Mouse (Mus musculus) hindbrain, embryonic 14.5 days (tissue): ENCODE results near the gene Mus81. TPM values are rescaled to one million over a fixed set of nuclear protein-coding genes. Genes with fewer than 3 reads are reported as not detected.
A peak's percentile ranks its signal among the peaks of the same experiment; 100 is the strongest.
"Not testable (repeated sequence)": the region's sequence is repeated elsewhere in the genome, so short reads cannot be mapped to it uniquely, and the experiment has no call there.

Experiments used
- ATAC-seq: fragments of 200-750 bp; cut with Nextera tagmentation; 2 replicates; pipeline ENCODE4 v1.8.0; 2017; ENCODE audit warnings: moderate number of reproducible peaks, mild to moderate bottlenecking, moderate TSS enrichment, moderate library complexity; ENCODE audit not compliant: low FRiP score
- DNase-seq: peaks from one replicate; pipeline ENCODE4 v3.0.0-alpha.2; 2015; ENCODE audit warnings: low spot score
- H3K27ac ChIP-seq: fragments of 300-500 bp; sonication (generic); 2 replicates; pipeline ENCODE4 v1.5.1; 2014; ENCODE audit warnings: mild to moderate bottlenecking, moderate library complexity
- H3K27me3 ChIP-seq: fragments of 300-500 bp; sonication (generic); 2 replicates; pipeline ENCODE4 v1.6.1; 2014; ENCODE audit warnings: mild to moderate bottlenecking, low read length, mixed read lengths; ENCODE audit not compliant: control insufficient read depth, insufficient read depth
- H3K36me3 ChIP-seq: fragments of 300-500 bp; sonication (generic); replicated peaks from 2 replicates; pipeline ENCODE4 v1.6.1; 2014; ENCODE audit not compliant: control insufficient read depth, insufficient read depth
- H3K4me1 ChIP-seq: fragments of 300-500 bp; sonication (generic); replicated peaks from 2 replicates; pipeline ENCODE4 v1.6.1; 2014; ENCODE audit warnings: antibody characterized with exemption, low read length, mixed read lengths; ENCODE audit not compliant: control insufficient read depth, insufficient read depth
- H3K4me2 ChIP-seq: fragments of 300-500 bp; sonication (generic); replicated peaks from 2 replicates; pipeline ENCODE4 v1.6.1; 2014; ENCODE audit warnings: mild to moderate bottlenecking, moderate library complexity
- H3K4me3 ChIP-seq: fragments of 300-500 bp; sonication (generic); replicated peaks from 2 replicates; pipeline ENCODE4 v1.5.1; 2014; ENCODE audit warnings: mild to moderate bottlenecking, low read length
- H3K9ac ChIP-seq: fragments of 300-500 bp; sonication (generic); 2 replicates; pipeline ENCODE4 v1.6.1; 2014
- H3K9me3 ChIP-seq: fragments of 300-500 bp; sonication (generic); 2 replicates; pipeline ENCODE4 v1.6.1; 2016; ENCODE audit warnings: low read length; ENCODE audit not compliant: control insufficient read depth
- WGBS: fragments of 180-500 bp; shearing (Covaris S2); extraction: QIAGEN DNeasy Blood & Tissue Kit; methylation state at CpG from one replicate; pipeline ENCODE4 v1.1.7; 2014; 5-methylcytosine and 5-hydroxymethylcytosine counted together
- polyA plus RNA-seq: library from polyadenylated mRNA; unstranded; fragments of >200 nt; fragmentation: Nextera tagmentation; extraction: Ambion mirVana; gene quantifications from 2 replicates; pipeline ENCODE4 v1.2.1, GENCODE M21; 2014

Mus81 gene
- polyA plus RNA-seq, 1 experiment from 2014 or later, result 40.0 TPM

- no peak overlapping the region for H3K4me2 ChIP-seq
- WGBS, result 94% methylated on average over 3 of the region's 3 CpGs
- no peak overlapping the region for H3K4me3 ChIP-seq
- no peaks in the 10 kb centered on the region for H3K27me3 ChIP-seq
- no peaks in the 10 kb centered on the region for H3K9me3 ChIP-seq
- H3K27ac ChIP-seq, result no peak overlapping the region
- peaks cover 69% of the 10 kb centered on the region for H3K36me3 ChIP-seq
- peaks cover 19% of the 10 kb centered on the region for H3K4me1 ChIP-seq
- ATAC-seq (no peak), DNase-seq (no peak)
- H3K9ac ChIP-seq, result no peak overlapping the region
Observed at GRCm38 (mm10) chr19:5494314-5494713, 6.1 kb upstream of the Mus81 start.

DNA sequence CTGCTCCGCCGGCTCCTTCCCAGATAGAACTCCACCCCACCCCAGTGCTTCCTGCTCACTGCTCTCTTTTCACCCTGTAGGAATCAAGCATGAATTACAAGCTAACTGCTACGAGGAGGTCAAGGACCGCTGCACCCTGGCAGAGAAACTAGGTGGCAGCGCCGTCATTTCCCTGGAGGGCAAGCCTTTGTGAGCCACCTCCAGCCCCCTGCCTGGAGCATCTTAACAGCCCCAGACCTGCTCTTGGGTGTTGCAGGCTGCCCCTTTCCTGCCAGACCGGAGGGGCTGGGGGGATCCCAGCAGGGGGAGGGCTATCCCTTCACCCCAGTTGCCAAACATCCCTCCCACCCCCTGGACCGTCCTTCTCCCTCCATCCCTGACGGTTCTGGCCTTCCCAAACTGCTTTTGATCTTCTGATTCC, 5.1 kb upstream of the Mus81 start:
- not testable (repeated sequence) for ATAC-seq, DNase-seq, H3K27me3 ChIP-seq, H3K4me3 ChIP-seq, H3K9ac ChIP-seq, H3K27ac ChIP-seq, H3K9me3 ChIP-seq
- 58% methylated on average over 9 of the region's 9 CpGs for WGBS
- peaks cover 21% of the 10 kb centered on the region for H3K4me1 ChIP-seq
- H3K36me3 ChIP-seq, result peaks cover 66% of the 10 kb centered on the region
- H3K4me2 ChIP-seq, result 0 out of 2 replicates have a peak overlapping the region, but pooled peaks have one; percentile 86

GRCm38 (mm10) chr19:5492641-5493040, 4.4 kb upstream of the Mus81 start:
- H3K4me2 ChIP-seq, result peak overlapping the region; percentile 86; the same call in 1 of the 2 replicates

DNA sequence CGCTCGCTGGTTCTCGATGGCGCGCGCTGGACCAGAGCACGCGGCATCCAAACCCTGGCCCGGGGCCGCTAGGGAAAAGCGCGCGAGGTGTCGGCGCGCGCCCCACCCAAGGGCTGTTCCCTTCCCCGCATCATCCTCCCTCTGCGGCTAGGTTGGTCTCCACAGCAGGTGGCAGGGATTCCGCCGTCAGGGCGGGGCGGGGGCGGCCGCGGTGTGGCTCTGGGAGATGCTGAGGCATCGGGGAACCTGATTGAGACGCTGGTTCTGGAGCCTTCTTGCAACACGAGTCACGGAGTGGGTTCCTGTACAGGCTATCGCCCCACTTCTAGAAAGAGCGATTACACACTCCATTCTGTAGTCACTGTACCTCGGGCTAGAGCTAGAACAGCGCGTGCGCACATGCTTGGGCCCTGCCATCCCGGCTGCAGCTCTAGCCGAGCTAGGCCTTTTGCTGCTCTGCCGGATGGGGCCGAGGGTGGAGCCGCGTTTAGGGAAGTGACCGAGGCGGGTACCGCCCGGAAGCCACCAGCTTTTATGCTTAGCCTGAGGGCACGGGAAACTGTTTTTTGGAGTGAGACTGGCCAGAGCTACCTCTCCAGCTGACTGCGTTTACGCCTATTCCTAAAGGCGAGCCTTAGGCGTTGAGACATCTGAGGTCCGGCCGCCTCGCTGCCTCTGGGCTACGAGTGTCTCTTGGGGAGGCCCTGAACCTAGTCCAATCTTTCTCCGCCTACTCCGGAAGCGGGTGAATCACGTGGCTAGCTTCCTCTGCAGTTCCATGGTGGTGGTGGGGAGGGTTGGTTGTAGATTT, 2.9 kb upstream of the Mus81 start:
- Histone ChIP-seq H3K27me3 (no peaks in the 10 kb centered on the region), H3K27ac (peak overlapping the region; percentile 99), H3K9ac (peak overlapping the region; percentile 93), H3K9me3 (no peaks in the 10 kb centered on the region), H3K36me3 (peaks cover 44% of the 10 kb centered on the region), H3K4me3 (peak overlapping the region; percentile 77), H3K4me1 (peaks cover 30% of the 10 kb centered on the region), H3K4me2 (peak overlapping the region; percentile 86)
- ATAC-seq (peak; percentile 44), DNase-seq (peak; percentile 75)
- under 1% methylated on average over 58 of the region's 59 CpGs for WGBS

More at GRCm38 (mm10) chr19:5492641-5493040, 4.4 kb upstream of the Mus81 start:
- WGBS, result 92% methylated on average over 4 of the region's 4 CpGs
- Histone ChIP-seq H3K36me3 (peaks cover 60% of the 10 kb centered on the region), H3K4me3 (no peak overlapping the region), H3K4me1 (peaks cover 21% of the 10 kb centered on the region), H3K9me3 (no peaks in the 10 kb centered on the region), H3K9ac (no peak overlapping the region), H3K27me3 (no peaks in the 10 kb centered on the region), H3K27ac (no peak overlapping the region)
- DNase-seq, result no peak
- ATAC-seq, result no peak

DNA sequence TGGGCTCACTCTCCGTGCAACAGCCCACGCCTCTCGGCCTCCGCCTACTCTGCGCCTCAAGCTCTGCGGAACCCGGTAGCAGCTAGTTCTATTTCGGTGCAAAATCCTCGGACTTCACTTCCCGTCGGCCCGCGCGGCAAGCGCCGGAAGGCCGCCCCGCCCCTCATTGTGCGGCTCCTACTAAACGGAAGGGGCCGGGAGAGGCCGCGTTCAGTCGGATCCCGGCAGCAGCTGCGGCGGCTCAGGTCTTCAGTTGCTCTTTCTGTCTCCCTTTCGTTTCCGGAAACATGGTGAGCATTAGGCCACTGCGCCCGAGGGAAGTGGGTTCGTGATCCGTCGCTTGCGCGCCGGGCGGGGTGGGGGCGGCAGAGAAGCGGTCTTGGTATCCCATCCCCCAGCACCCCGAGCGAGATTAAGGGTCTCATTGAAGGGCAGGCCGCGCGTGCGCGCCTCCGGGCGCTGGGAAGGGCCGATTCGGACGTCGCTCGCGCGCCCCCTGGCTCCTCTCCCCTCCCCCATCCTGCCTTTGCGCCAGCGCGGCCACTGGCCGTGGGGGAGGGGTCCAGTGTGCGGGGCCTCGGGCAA, 2.2 kb upstream of the Mus81 start, which contains the start of gene Cfl1:
Cfl1 (plus strand) TSS at position 143 of the 585 bp plus-strand sequence.
- under 1% methylated on average over 59 of the region's 62 CpGs for WGBS
- peak; percentile 76 for ATAC-seq
- peak; percentile 94 for DNase-seq
- Histone ChIP-seq H3K4me3 (peak within 1 kb of the TSS; percentile 77), H3K27ac (peak within 1 kb of the TSS; percentile 99), H3K9ac (peak within 1 kb of the TSS; percentile 93), H3K4me1 (peaks cover 30% of the 10 kb centered on the region), H3K9me3 (no peaks in the 10 kb centered on the region), H3K27me3 (no peaks in the 10 kb centered on the region), H3K36me3 (peaks cover 43% of the 10 kb centered on the region), H3K4me2 (peak within 1 kb of the TSS; percentile 86)

- H3K27me3 ChIP-seq, H3K9me3 ChIP-seq, DNase-seq, ATAC-seq, H3K9ac ChIP-seq: not testable (repeated sequence)
- 51% methylated on average over 10 of the region's 10 CpGs for whole genome bisulfite sequencing
- peak overlapping the region; percentile 99 for H3K27ac ChIP-seq
- peak overlapping the region; percentile 86 for H3K4me2 ChIP-seq
- peaks cover 43% of the 10 kb centered on the region for H3K36me3 ChIP-seq
- peaks cover 30% of the 10 kb centered on the region for H3K4me1 ChIP-seq
- H3K4me3 ChIP-seq, result peak overlapping the region; percentile 77; the same call in 1 of the 2 replicates
Observed at GRCm38 (mm10) chr19:5489721-5490120, 1.5 kb upstream of the Mus81 start.

DNA sequence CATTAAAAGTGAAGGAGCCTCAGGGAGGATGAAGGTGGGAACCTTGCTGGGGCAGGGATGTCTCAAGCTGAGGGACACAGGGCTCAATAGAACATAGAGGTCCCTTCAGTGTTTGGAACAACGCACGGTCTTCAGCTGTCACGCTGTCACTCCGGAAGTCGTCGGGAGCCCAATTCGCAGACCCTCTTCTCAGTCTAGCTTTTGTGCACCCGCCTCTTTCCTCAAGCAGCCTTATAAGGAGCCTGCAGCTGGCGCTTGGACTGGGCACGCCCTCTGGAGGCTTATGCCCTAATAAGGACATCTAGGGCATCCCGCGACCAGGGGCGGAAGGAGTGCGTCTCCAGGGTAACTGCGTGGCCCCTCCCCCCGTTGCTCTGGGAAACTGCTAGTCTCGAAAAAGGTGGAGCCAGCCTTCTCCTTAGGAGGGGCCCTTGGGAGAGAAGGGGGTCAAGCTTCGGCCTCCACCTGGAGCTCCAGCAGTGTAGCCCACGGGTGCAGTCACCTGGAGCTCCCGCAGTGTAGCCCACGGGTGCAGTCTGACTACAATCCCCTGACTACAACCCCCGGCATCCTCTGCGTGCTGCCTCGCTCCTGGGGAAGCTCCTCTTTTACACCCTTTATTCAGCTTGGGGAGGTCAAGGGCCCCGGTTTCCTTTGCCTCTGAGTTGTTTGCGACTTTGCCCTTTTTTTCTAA, 823 bp upstream of the Mus81 start:
- Histone ChIP-seq H3K9ac (peak overlapping the region; percentile 57), H3K4me1 (peaks cover 30% of the 10 kb centered on the region), H3K4me3 (peak overlapping the region; percentile 46), H3K27me3 (no peaks in the 10 kb centered on the region), H3K9me3 (no peaks in the 10 kb centered on the region), H3K4me2 (peak overlapping the region; percentile 86), H3K36me3 (peaks cover 43% of the 10 kb centered on the region), H3K27ac (peak overlapping the region; percentile 99)
- peak; percentile 72 for ATAC-seq
- peak; percentile 84 for DNase-seq
- WGBS, result 1% methylated on average over 26 of the region's 26 CpGs

DNA sequence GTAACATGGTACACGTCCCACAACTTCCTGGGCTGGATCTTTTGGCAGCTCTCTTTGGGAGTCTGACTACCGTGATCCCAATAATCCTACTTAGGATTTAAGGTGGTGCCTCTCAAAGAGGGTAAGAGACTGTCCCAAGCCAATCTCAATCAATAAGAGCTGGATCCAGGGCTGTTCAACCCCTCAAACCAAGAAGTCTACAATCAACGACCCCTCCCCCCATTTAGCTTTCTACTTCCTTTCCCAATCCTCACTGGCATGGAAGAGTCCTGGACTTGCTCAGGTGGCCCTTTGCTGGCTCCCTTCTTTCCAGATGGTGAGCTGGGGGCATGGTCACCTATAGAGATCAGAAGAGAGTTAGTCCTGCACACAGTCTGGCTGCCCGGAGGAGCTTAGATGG, 1.4 kb downstream of the Mus81 start:
- Histone ChIP-seq H3K36me3 (peaks cover 43% of the 10 kb centered on the region), H3K4me1 (peaks cover 20% of the 10 kb centered on the region), H3K9me3 (no peaks in the 10 kb centered on the region), H3K27me3 (no peaks in the 10 kb centered on the region), H3K9ac (no peak overlapping the region), H3K4me2 (peak overlapping the region; percentile 86; the same call in 1 of the 2 replicates), H3K27ac (no peak overlapping the region), H3K4me3 (peak overlapping the region; percentile 46; the same call in 1 of the 2 replicates)
- no peak for ATAC-seq
- WGBS, result 88% methylated on average over 4 of the region's 4 CpGs
- DNase-seq, result no peak

DNA sequence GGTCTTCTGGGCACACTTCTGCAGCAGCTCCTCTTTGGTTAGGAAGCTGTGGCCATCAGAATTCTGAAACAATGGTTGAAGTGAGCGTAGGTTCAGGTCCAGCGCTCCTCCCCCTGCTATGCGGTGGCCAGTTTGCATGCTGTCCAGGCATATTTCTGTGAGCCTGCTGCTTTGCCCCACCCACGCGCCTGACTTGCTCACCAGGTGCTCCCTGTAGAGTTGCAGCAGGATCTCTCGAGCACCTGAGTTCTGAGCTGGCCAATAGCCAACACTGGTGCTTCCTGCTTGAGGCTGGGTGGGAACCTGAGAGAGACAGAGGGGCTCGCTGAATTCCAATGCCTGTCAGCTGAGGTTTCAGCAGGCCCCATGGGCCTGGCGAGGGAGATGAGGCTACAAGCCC, 1.9 kb downstream of the Mus81 start:
- DNase-seq, result no peak
- Histone ChIP-seq H3K9me3 (no peaks in the 10 kb centered on the region), H3K4me3 (no peak overlapping the region), H3K27me3 (no peaks in the 10 kb centered on the region), H3K36me3 (peaks cover 47% of the 10 kb centered on the region), H3K4me1 (peaks cover 18% of the 10 kb centered on the region; the same call in 1 of the 2 replicates), H3K27ac (no peak overlapping the region), H3K9ac (no peak overlapping the region), H3K4me2 (no peak overlapping the region)
- ATAC-seq, result no peak
- 91% methylated on average over 8 of the region's 8 CpGs for WGBS
